Mouse (Mus musculus) erythroblast, embryonic 14.5 days (primary cell): ENCODE measurements around the gene Slc28a1. TPM values are rescaled to one million over a fixed set of nuclear protein-coding genes. Genes with fewer than 3 reads are reported as not detected.

ENCODE experiments used
- H3K27me3 ChIP-seq: 2 replicates; pipeline ENCODE4 v1.6.1; 2012; ENCODE audit warnings: inconsistent platforms; ENCODE audit not compliant: control insufficient read depth
- H3K36me3 ChIP-seq: 2 replicates; pipeline ENCODE4 v1.6.1; 2012; ENCODE audit warnings: mild to moderate bottlenecking, inconsistent platforms; ENCODE audit not compliant: control insufficient read depth
- H3K4me1 ChIP-seq: 2 replicates; pipeline ENCODE4 v1.6.1; 2012; ENCODE audit warnings: inconsistent platforms; ENCODE audit not compliant: control insufficient read depth
- H3K4me3 ChIP-seq: replicated peaks from 2 replicates; pipeline ENCODE3; 2012; ENCODE audit warnings: moderate library complexity, mild to moderate bottlenecking, inconsistent platforms
- H3K9me3 ChIP-seq: 2 replicates; pipeline ENCODE4 v1.6.1; 2012; ENCODE audit warnings: low read length, inconsistent platforms, mixed read lengths; ENCODE audit not compliant: control insufficient read depth
- GATA1 ChIP-seq: IDR thresholded peaks from 2 replicates; pipeline ENCODE4 v1.6.1; 2012; ENCODE audit warnings: low read length, inconsistent platforms, mixed read lengths
- TAL1 ChIP-seq: IDR thresholded peaks from 3 replicates; pipeline ENCODE4 v1.6.1; 2012; ENCODE audit warnings: low read length, inconsistent platforms, mixed read lengths
- polyA plus RNA-seq: library from polyadenylated mRNA; stranded (reverse); fragments of >175 nt; gene quantifications from 2 replicates; pipeline ENCODE4 v1.2.3, GENCODE M21; 2012

Gene Slc28a1
- polyA plus RNA-seq, 1 experiment: not detected

DNA sequence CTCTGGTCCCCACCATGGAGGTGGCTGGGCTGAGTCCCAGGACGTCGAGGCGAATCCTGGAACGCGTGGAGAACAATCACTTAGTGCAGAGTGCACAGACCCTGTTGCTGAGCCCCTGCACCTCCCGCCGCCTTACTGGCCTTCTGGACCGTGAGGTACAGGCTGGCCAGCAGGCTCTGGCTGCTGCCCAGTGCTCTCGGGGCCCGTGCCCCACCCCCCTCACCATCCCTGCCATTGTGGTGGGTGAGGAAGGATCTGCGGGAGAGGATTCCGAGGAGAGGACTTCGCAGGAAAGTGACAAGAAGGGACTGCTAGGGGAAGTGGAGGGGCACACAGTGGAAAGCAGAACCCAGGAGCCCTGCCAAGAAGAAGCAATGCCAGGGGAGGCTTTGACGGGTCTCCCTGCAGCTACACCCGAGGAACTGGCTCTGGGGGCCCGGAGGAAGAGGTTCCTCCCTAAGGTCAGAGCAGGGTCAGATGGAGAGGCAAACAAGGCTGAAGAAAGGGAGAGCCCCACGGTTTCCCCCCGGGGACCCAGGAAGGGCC, 21.1 kb upstream of the Slc28a1 start:
- TF ChIP-seq GATA1 (no peak), TAL1 (no peak)
- Histone ChIP-seq H3K27me3 (no peaks in the 10 kb centered on the region), H3K4me1 (0 out of 2 replicates have a peak, but pooled peaks cover 2% of the 10 kb centered on the region), H3K36me3 (no peaks in the 10 kb centered on the region), H3K9me3 (peaks cover 3% of the 10 kb centered on the region; the same call in 1 of the 2 replicates), H3K4me3 (no peak overlapping the region)

GRCm38 (mm10) chr7:81094104-81094757, 20.4 kb upstream of the Slc28a1 start:
- Histone ChIP-seq H3K4me1 (0 out of 2 replicates have a peak, but pooled peaks cover 2% of the 10 kb centered on the region), H3K36me3 (no peaks in the 10 kb centered on the region), H3K9me3 (no peaks in the 10 kb centered on the region), H3K27me3 (no peaks in the 10 kb centered on the region), H3K4me3 (no peak overlapping the region)
- no peak for TF ChIP-seq GATA1
- no peak for TF ChIP-seq TAL1

GRCm38 (mm10) chr7:81100341-81100740, 14.3 kb upstream of the Slc28a1 start:
- Histone ChIP-seq H3K4me3 (no peak overlapping the region), H3K27me3 (no peaks in the 10 kb centered on the region), H3K9me3 (no peaks in the 10 kb centered on the region), H3K36me3 (no peaks in the 10 kb centered on the region), H3K4me1 (peaks cover 17% of the 10 kb centered on the region)
- TF ChIP-seq GATA1 (no peak), TAL1 (no peak)

DNA sequence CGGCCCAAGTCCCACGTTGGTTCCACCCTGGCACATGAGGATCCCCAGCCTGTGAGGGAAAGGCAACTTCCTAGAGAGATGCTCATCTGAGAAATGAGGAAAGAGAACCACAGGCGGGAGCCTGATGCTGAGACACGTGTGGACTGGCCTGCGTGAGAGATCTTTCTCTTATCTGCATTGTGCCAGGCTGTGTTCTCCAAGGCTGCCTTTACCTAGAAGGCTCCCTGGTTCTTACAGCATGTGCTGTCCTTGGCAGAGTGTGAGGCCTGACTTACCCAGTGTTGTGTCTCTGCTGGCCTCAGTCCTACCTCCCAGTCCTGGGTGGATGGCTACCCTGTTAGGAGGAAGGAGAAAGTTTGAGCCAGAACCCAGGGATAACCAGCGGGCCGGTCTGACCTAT, 11.7 kb upstream of the Slc28a1 start:
- Histone ChIP-seq H3K4me3 (no peak overlapping the region), H3K36me3 (no peaks in the 10 kb centered on the region), H3K4me1 (peaks cover 17% of the 10 kb centered on the region), H3K27me3 (no peaks in the 10 kb centered on the region), H3K9me3 (no peaks in the 10 kb centered on the region)
- no peak for TF ChIP-seq GATA1
- TF ChIP-seq TAL1: no peak

- H3K27me3 ChIP-seq: no peaks in the 10 kb centered on the region
- H3K9me3 ChIP-seq: no peaks in the 10 kb centered on the region
- no peak for TF ChIP-seq TAL1
- no peak for TF ChIP-seq GATA1
- H3K4me1 ChIP-seq: peaks cover 17% of the 10 kb centered on the region
- no peak overlapping the region for H3K4me3 ChIP-seq
- no peaks in the 10 kb centered on the region for H3K36me3 ChIP-seq
These were observed 9.1 kb upstream of the Slc28a1 start for GRCm38 (mm10) chr7:81105525-81105924.

DNA sequence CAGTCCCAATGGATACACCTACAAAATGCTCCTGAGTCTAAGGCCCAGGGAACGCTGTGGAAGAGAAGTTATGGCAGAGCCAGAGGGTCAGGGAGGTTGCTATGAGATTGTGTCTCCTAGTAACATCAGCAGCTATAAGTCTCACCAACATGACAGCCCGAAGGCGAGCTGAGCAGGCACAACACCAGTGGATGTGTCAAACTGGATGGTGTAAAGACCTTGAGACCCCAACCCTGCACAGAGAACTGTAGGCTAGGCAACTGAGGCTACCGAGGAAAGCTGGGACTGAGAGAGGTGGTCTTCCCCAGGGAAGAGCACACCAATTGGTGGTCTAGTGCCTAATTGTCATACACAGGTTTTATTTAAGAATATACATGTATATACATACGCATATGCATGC, 6.4 kb upstream of the Slc28a1 start:
- no peaks in the 10 kb centered on the region for H3K27me3 ChIP-seq
- no peaks in the 10 kb centered on the region for H3K36me3 ChIP-seq
- TF ChIP-seq GATA1 (no peak), TAL1 (no peak)
- no peak overlapping the region for H3K4me3 ChIP-seq
- H3K4me1 ChIP-seq: peaks cover 10% of the 10 kb centered on the region
- no peaks in the 10 kb centered on the region for H3K9me3 ChIP-seq

GRCm38 (mm10) chr7:81109717-81110651, 4.6 kb upstream of the Slc28a1 start:
- Histone ChIP-seq H3K36me3 (no peaks in the 10 kb centered on the region), H3K27me3 (no peaks in the 10 kb centered on the region), H3K9me3 (no peaks in the 10 kb centered on the region), H3K4me1 (no peaks in the 10 kb centered on the region), H3K4me3 (no peak overlapping the region)
- TF ChIP-seq TAL1 (no peak), GATA1 (no peak)

GRCm38 (mm10) chr7:81110791-81111190, 3.8 kb upstream of the Slc28a1 start:
- Histone ChIP-seq H3K9me3 (no peaks in the 10 kb centered on the region), H3K4me3 (no peak overlapping the region), H3K4me1 (no peaks in the 10 kb centered on the region), H3K27me3 (no peaks in the 10 kb centered on the region), H3K36me3 (no peaks in the 10 kb centered on the region)
- TF ChIP-seq GATA1 (no peak), TAL1 (no peak)

- Histone ChIP-seq H3K4me1 (no peaks in the 10 kb centered on the region), H3K27me3 (no peaks in the 10 kb centered on the region), H3K4me3 (no peak overlapping the region), H3K36me3 (no peaks in the 10 kb centered on the region), H3K9me3 (no peaks in the 10 kb centered on the region)
- TF ChIP-seq TAL1: no peak
- no peak for TF ChIP-seq GATA1
These were observed 2.9 kb upstream of the Slc28a1 start for GRCm38 (mm10) chr7:81111729-81112128.
